Mouse (Mus musculus): ENCODE results near the gene N4bp3. TPM values are rescaled to one million over a fixed set of nuclear protein-coding genes. Genes with fewer than 3 reads are reported as not detected.

Gene N4bp3
- total and polyA plus RNA-seq, 3 experiments = 19.1 to 22.1 (median 21.2) TPM

DNA sequence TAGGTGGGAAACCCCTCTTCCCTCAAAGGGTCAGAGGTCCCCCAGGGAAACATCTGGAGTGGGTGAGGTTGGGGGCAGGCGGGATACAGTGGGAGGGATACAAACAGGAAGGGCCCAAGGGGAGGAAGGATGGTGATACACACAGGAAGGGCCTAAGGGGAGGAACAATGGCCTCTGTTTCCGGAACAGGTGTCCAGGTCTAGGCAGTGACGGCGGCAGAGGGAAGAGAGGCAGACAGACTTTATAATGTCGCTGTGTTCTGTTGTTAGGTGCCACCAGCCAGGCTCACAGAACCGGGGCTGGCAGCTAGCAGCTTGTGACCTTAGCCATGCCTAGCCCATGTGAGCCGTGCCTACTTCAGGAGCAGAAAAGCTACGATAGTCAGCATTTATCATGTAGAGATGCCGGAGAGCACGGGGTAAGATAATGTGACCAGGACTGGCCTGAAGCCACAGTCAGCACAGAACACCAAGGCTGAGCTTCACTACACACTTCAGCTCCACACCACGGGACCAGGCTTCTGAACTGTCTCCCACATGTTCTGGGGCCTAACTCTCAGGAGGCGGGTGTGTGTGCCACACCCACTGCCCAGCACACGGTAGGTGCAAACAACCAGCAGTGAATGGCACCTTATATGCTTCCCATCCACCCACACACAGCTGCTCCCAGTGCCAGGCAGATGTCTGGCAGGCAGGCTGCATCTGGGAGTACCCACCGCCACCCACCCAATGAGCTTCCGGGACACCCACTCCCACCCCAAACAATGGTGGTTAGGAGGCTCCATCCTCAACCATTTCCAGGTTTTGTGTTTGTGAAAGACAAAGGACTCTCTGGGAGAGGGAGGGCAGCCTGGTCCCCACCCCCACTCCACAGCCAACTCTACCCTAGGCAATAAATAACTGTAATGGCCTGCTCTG, 3.6 kb downstream of the N4bp3 start (continued):
- 0 out of 2 replicates have a peak, but pooled peaks have one; percentile 33 for TF ChIP-seq BHLHE40 (IDR thresholded peaks at IDR 0.05; ENCODE audit: low read depth, low read length)

DNA sequence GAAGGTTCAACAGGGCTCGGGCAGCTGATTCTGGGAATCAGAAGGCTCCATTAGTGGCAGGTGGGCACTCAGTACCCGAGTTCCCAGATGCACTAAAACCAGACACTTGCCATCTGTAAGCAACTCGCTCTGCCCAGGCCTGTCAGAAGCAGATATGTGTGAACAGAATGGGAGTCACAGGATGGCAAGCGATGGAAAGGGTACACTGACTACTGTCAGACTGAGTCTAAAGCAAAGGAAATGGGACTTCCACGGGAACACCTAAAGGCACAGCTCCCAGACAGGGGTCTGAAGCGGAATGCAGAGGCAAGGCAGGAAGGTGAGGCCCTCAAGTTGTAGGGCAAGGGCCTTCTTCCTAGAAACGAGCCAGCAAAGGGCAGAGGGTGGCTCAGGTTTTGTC, 4.4 kb downstream of the N4bp3 start:
- peak overlapping the region; percentile 61 for H3K27ac ChIP-seq (ENCODE audit: insufficient read depth, low read depth)

DNA sequence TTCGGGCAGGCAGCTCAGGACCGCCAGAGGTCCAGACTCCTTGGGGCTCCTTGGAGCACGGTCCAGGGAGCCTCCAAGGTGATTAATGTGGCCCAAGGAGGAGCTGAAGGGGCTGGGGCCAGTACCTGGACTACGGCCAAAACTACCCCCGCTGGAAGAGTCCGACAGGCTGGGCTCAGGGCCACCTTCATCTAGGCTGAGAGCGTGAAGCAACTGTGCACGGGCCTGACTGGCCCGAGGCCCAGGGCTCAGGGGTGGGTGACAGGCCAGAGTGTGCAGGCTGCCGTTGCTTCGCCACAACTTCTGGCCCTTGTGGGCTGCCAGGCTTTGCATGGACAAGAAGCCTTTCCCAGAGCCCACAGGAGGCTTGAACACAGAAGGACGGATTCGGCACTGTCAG, 5.3 kb downstream of the N4bp3 start:
- dilution Hi-C loops (cut with MboI; ENCODE audit: extremely low pct_ligation_motif_present, extremely low pct_unique_long_range_greater_than_20kb, low sequenced_read_pairs) = no loop called here
- in situ Hi-C loops (cut with MboI; ENCODE audit: low pct_ligation_motif_present, low pct_unique_long_range_greater_than_20kb, low sequenced_read_pairs) = no loop called here
- Histone ChIP-seq H3K9ac (ENCODE audit: insufficient read depth, low read depth) (no peak overlapping the region), H3K79me2 (replicated peaks; ENCODE audit: control insufficient read depth, extremely low read depth, insufficient read depth, poor library complexity, severe bottlenecking) (peaks cover 6% of the 10 kb centered on the region; the same call in 1 of the 2 replicates), H3K27ac (ENCODE audit: insufficient read depth, low read depth) (peak overlapping the region; percentile 93), H3K4me2 (ENCODE audit: insufficient read depth, low read depth, poor library complexity, severe bottlenecking) (no peak overlapping the region), H3K36me3 (replicated peaks in 1 of 2; ENCODE audit: control insufficient read depth in 1 of 2, insufficient read depth in 1 of 2, low read length in 1 of 2) (peaks cover 15 to 59% of the 10 kb centered on the region in 2 experiments), H3K27me3 (replicated peaks) (no peaks in the 10 kb centered on the region), H3K9me3 (replicated peaks; ENCODE audit: low read length) (no peaks in the 10 kb centered on the region), H3K4me1 (ENCODE audit: control insufficient read depth in 1 of 2, insufficient read depth in 2 of 2) (peaks cover 49 to 92% of the 10 kb centered on the region in 2 experiments), H3K4me3 (replicated peaks in 1 of 3; ENCODE audit: low read depth in 2 of 3, low read length in 2 of 3, poor library complexity in 1 of 3) (no peak overlapping the region)
- DNase-seq (ENCODE audit: extremely low read depth) = no peak
- TF ChIP-seq ZKSCAN1 (IDR thresholded peaks at IDR 0.05; ENCODE audit: borderline replicate concordance, low read depth, low read length) = no peak
- TF ChIP-seq CHD2 (IDR thresholded peaks at IDR 0.05; ENCODE audit: low read length) = no peak
- TF ChIP-seq MEF2A (IDR thresholded peaks at IDR 0.05; ENCODE audit: borderline replicate concordance, low read depth, low read length) = no peak
- TF ChIP-seq SMC3 (IDR thresholded peaks at IDR 0.05; ENCODE audit: low read depth, low read length) = no peak

More for the DNA sequence above, 4.4 kb downstream of the N4bp3 start:
- DNase-seq (ENCODE audit: extremely low read depth) = no peak
- TF ChIP-seq TCF12 (IDR thresholded peaks at IDR 0.05; ENCODE audit: low read depth, low read length) = no peak
- no peak for TF ChIP-seq SIN3A (IDR thresholded peaks at IDR 0.05; ENCODE audit: low read length)
- no peak for TF ChIP-seq JUND (conservative IDR thresholded peaks at IDR 0.05; ENCODE audit: low read depth, low read length)
- no peak for TF ChIP-seq EP300 (IDR thresholded peaks at IDR 0.05; ENCODE audit: low read length)
- TF ChIP-seq NRF1 (IDR thresholded peaks at IDR 0.05; ENCODE audit: low read depth, low read length) = no peak
- no peak for TF ChIP-seq MYC (IDR thresholded peaks at IDR 0.05; ENCODE audit: low read depth, low read length)
- TF ChIP-seq ZKSCAN1 (IDR thresholded peaks at IDR 0.05; ENCODE audit: borderline replicate concordance, low read depth, low read length) = no peak
- TF ChIP-seq IRF4 (IDR thresholded peaks at IDR 0.05; ENCODE audit: low read depth, low read length) = no peak
- TF ChIP-seq MEF2A (IDR thresholded peaks at IDR 0.05; ENCODE audit: borderline replicate concordance, low read depth, low read length) = no peak
- TF ChIP-seq MAX (IDR thresholded peaks at IDR 0.05; ENCODE audit: low read length) = no peak
- no peak for TF ChIP-seq BHLHE40 (IDR thresholded peaks at IDR 0.05; ENCODE audit: low read depth, low read length)
- no peak for TF ChIP-seq MAFK (IDR thresholded peaks at IDR 0.05; ENCODE audit: insufficient replicate concordance, low read length)
- TF ChIP-seq PAX5 (IDR thresholded peaks at IDR 0.05; ENCODE audit: low read length) = no peak
- TF ChIP-seq TBP (conservative IDR thresholded peaks at IDR 0.05; ENCODE audit: low read depth, low read length) = no peak
- TF ChIP-seq USF1 (IDR thresholded peaks at IDR 0.05; ENCODE audit: low read depth, low read length) = no peak
- TF ChIP-seq E2F4 (IDR thresholded peaks at IDR 0.05; ENCODE audit: insufficient replicate concordance, low read depth, low read length) = no peak
- no peak for TF ChIP-seq KAT2A (IDR thresholded peaks at IDR 0.05; ENCODE audit: insufficient replicate concordance, low read length)
- no peak overlapping the region for H3K9ac ChIP-seq (ENCODE audit: insufficient read depth, low read depth)
- dilution Hi-C loops (cut with MboI; ENCODE audit: extremely low pct_ligation_motif_present, extremely low pct_unique_long_range_greater_than_20kb, low sequenced_read_pairs) (no loop called here), in situ Hi-C loops (cut with MboI; ENCODE audit: low pct_ligation_motif_present, low pct_unique_long_range_greater_than_20kb, low sequenced_read_pairs) (no loop called here)
- no peaks in the 10 kb centered on the region for H3K27me3 ChIP-seq (replicated peaks)
- peaks cover 15 to 50% of the 10 kb centered on the region in 2 experiments for H3K36me3 ChIP-seq (replicated peaks in 1 of 2; ENCODE audit: control insufficient read depth in 1 of 2, insufficient read depth in 1 of 2, low read length in 1 of 2)
- H3K4me2 ChIP-seq (ENCODE audit: insufficient read depth, low read depth, poor library complexity, severe bottlenecking) = peak overlapping the region; percentile 32; the same call in 1 of the 2 replicates
- peaks cover 6% of the 10 kb centered on the region; the same call in 1 of the 2 replicates for H3K79me2 ChIP-seq (replicated peaks; ENCODE audit: control insufficient read depth, extremely low read depth, insufficient read depth, poor library complexity, severe bottlenecking)
- H3K9me3 ChIP-seq (replicated peaks; ENCODE audit: low read length) = no peaks in the 10 kb centered on the region
- peaks cover 49 to 86% of the 10 kb centered on the region in 2 experiments for H3K4me1 ChIP-seq (ENCODE audit: control insufficient read depth in 1 of 2, insufficient read depth in 2 of 2)
- H3K4me3 ChIP-seq (replicated peaks in 1 of 3; ENCODE audit: low read depth in 2 of 3, low read length in 2 of 3, poor library complexity in 1 of 3) = peak overlapping the region in 2 of 3 experiments; percentile 35 to 54
